Mouse (Mus musculus): ENCODE measurements around the gene Stac3. TPM values are rescaled to one million over a fixed set of nuclear protein-coding genes. Genes with fewer than 3 reads are reported as not detected.

Stac3 gene
- total and polyA plus RNA-seq, 2 experiments: 0.37 to 0.49 TPM

DNA sequence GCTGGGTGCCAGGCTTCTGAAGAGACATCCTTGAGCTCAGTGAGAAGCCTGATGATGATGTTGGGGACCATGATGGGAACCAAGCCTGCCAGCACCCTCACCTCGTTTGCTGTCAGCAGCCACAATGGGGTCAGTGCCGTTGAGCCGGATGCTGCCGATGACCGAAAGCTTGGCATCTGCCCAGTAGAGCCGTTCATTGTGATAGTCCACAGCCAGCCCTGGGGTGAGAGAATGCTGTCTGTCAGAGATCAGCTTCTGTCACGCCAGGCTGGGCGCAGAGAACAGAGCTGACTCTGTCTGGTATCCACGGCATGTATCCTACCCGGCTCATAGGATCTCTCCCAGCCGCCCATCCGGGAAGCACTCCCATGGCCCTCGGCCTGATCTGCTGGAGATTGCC, 40.6 kb downstream of the Stac3 start:
- DNase-seq (ENCODE audit: extremely low read depth, low read depth, low spot score): no peak
- Histone ChIP-seq H3K9ac (ENCODE audit: low read depth, low read length) (no peak overlapping the region), H3K36me3 (ENCODE audit: control insufficient read depth, insufficient read depth, low read length) (peaks cover 62% of the 10 kb centered on the region), H3K79me2 (ENCODE audit: control insufficient read depth, insufficient read depth, low read length) (no peaks in the 10 kb centered on the region), H3K4me1 (ENCODE audit: control insufficient read depth, insufficient read depth, low read length) (no peaks in the 10 kb centered on the region), H3K27me3 (ENCODE audit: control insufficient read depth, insufficient read depth, low read length) (no peaks in the 10 kb centered on the region), H3K4me3 (ENCODE audit: insufficient read depth, low read depth, low read length) (no peak overlapping the region), H3K27ac (replicated peaks; ENCODE audit: insufficient read depth, low read depth, low read length) (no peak overlapping the region)
- WGBS: 71% methylated on average over 13 of the region's 13 CpGs
- TF ChIP-seq POLR2A (IDR thresholded peaks at IDR 0.05; ENCODE audit: extremely low read depth, insufficient read depth, low read length): no peak
- TF ChIP-seq CTCF (IDR thresholded peaks at IDR 0.05; ENCODE audit: low read depth, low read length): no peak

DNA sequence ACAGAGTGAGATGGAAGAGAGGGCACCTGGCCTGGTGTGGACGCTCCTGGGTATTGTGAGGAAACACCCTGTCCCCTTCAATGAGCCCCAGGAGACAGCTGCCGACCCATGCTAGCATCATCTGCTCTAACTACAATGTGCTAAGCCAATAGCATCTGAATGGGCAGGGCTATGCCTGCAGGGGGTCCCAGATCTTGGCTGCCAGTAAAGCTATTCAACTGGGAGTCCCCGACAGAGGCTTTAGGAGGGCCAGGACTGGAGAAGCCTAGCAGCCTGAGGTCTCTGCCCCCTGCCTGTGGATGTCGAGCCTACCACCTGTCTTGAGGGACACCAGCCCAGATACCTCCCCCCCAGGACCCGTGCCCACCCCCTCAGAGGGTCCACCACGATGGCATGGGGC, 41.2 kb downstream of the Stac3 start:
- Histone ChIP-seq H3K27ac (replicated peaks; ENCODE audit: insufficient read depth, low read depth, low read length) (no peak overlapping the region), H3K36me3 (ENCODE audit: control insufficient read depth, insufficient read depth, low read length) (peaks cover 67% of the 10 kb centered on the region), H3K27me3 (ENCODE audit: control insufficient read depth, insufficient read depth, low read length) (no peaks in the 10 kb centered on the region), H3K4me3 (ENCODE audit: insufficient read depth, low read depth, low read length) (no peak overlapping the region), H3K4me1 (ENCODE audit: control insufficient read depth, insufficient read depth, low read length) (no peaks in the 10 kb centered on the region), H3K79me2 (ENCODE audit: control insufficient read depth, insufficient read depth, low read length) (no peaks in the 10 kb centered on the region), H3K9ac (ENCODE audit: low read depth, low read length) (no peak overlapping the region)
- WGBS: 74% methylated on average over 6 of the region's 6 CpGs
- no peak for DNase-seq (ENCODE audit: extremely low read depth, low read depth, low spot score)
- TF ChIP-seq POLR2A (IDR thresholded peaks at IDR 0.05; ENCODE audit: extremely low read depth, insufficient read depth, low read length) (no peak), CTCF (IDR thresholded peaks at IDR 0.05; ENCODE audit: low read depth, low read length) (no peak)

- no peak for DNase-seq (ENCODE audit: extremely low read depth, low read depth, low spot score)
- Histone ChIP-seq H3K79me2 (ENCODE audit: control insufficient read depth, insufficient read depth, low read length) (no peaks in the 10 kb centered on the region), H3K36me3 (ENCODE audit: control insufficient read depth, insufficient read depth, low read length) (peaks cover 72% of the 10 kb centered on the region), H3K9ac (ENCODE audit: low read depth, low read length) (no peak overlapping the region), H3K4me3 (ENCODE audit: insufficient read depth, low read depth, low read length) (no peak overlapping the region), H3K4me1 (ENCODE audit: control insufficient read depth, insufficient read depth, low read length) (no peaks in the 10 kb centered on the region), H3K27me3 (ENCODE audit: control insufficient read depth, insufficient read depth, low read length) (no peaks in the 10 kb centered on the region), H3K27ac (replicated peaks; ENCODE audit: insufficient read depth, low read depth, low read length) (no peak overlapping the region)
- no peak for TF ChIP-seq POLR2A (IDR thresholded peaks at IDR 0.05; ENCODE audit: extremely low read depth, insufficient read depth, low read length)
- no peak for TF ChIP-seq CTCF (IDR thresholded peaks at IDR 0.05; ENCODE audit: low read depth, low read length)
- 45% methylated on average over 3 of the region's 3 CpGs for WGBS
Measured at GRCm38 (mm10) chr10:127543916-127544315, 42.4 kb downstream of the Stac3 start.

- Histone ChIP-seq H3K27ac (replicated peaks; ENCODE audit: insufficient read depth, low read depth, low read length) (no peak overlapping the region), H3K4me1 (ENCODE audit: control insufficient read depth, insufficient read depth, low read length) (no peaks in the 10 kb centered on the region), H3K4me3 (ENCODE audit: insufficient read depth, low read depth, low read length) (no peak overlapping the region), H3K27me3 (ENCODE audit: control insufficient read depth, insufficient read depth, low read length) (no peaks in the 10 kb centered on the region), H3K36me3 (ENCODE audit: control insufficient read depth, insufficient read depth, low read length) (peaks cover 73% of the 10 kb centered on the region), H3K9ac (ENCODE audit: low read depth, low read length) (no peak overlapping the region), H3K79me2 (ENCODE audit: control insufficient read depth, insufficient read depth, low read length) (no peaks in the 10 kb centered on the region)
- no peak for TF ChIP-seq POLR2A (IDR thresholded peaks at IDR 0.05; ENCODE audit: extremely low read depth, insufficient read depth, low read length)
- no peak for TF ChIP-seq CTCF (IDR thresholded peaks at IDR 0.05; ENCODE audit: low read depth, low read length)
- WGBS: 92% methylated on average over 20 of the region's 20 CpGs
- no peak for DNase-seq (ENCODE audit: extremely low read depth, low read depth, low spot score)
Measured at GRCm38 (mm10) chr10:127544375-127544774, 42.9 kb downstream of the Stac3 start.

- peaks cover 66% of the 10 kb centered on the region for H3K36me3 ChIP-seq (ENCODE audit: control insufficient read depth, insufficient read depth, low read length)
- no peak overlapping the region for H3K9ac ChIP-seq (ENCODE audit: low read depth, low read length)
Measured at GRCm38 (mm10) chr10:127546505-127546904, 45.0 kb downstream of the Stac3 start.

DNA sequence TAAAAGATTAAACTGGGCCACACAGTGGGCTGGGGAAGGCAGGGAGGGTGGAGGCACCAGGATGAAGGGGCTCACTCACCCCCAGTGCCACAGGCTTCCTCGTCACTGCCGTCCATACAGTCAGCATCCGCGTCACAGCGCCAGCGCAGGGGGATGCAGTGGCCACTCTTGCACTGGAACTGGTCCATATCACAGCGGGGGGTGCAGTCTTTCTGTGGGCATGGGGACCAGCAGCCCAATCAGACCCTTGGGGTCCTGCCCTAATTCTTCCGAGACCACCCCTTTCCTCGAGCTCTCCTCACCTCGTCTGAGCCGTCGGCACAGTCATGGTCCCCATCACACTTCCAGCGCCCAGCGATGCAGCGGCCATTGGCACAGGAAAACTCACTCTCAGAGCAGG, 46.8 kb downstream of the Stac3 start:
- Histone ChIP-seq H3K4me3 (ENCODE audit: insufficient read depth, low read depth, low read length) (no peak overlapping the region), H3K36me3 (ENCODE audit: control insufficient read depth, insufficient read depth, low read length) (peaks cover 69% of the 10 kb centered on the region), H3K9ac (ENCODE audit: low read depth, low read length) (no peak overlapping the region), H3K27me3 (ENCODE audit: control insufficient read depth, insufficient read depth, low read length) (no peaks in the 10 kb centered on the region), H3K27ac (replicated peaks; ENCODE audit: insufficient read depth, low read depth, low read length) (no peak overlapping the region), H3K4me1 (ENCODE audit: control insufficient read depth, insufficient read depth, low read length) (no peaks in the 10 kb centered on the region), H3K79me2 (ENCODE audit: control insufficient read depth, insufficient read depth, low read length) (no peaks in the 10 kb centered on the region)
- 96% methylated on average over 15 of the region's 15 CpGs for WGBS
- TF ChIP-seq POLR2A (IDR thresholded peaks at IDR 0.05; ENCODE audit: extremely low read depth, insufficient read depth, low read length) (no peak), CTCF (IDR thresholded peaks at IDR 0.05; ENCODE audit: low read depth, low read length) (no peak)
- DNase-seq (ENCODE audit: extremely low read depth, low read depth, low spot score): no peak

More at GRCm38 (mm10) chr10:127546505-127546904, 45.0 kb downstream of the Stac3 start:
- 86% methylated on average over 7 of the region's 7 CpGs for WGBS
- no peaks in the 10 kb centered on the region for H3K4me1 ChIP-seq (ENCODE audit: control insufficient read depth, insufficient read depth, low read length)
- no peak for DNase-seq (ENCODE audit: extremely low read depth, low read depth, low spot score)
- no peak for TF ChIP-seq CTCF (IDR thresholded peaks at IDR 0.05; ENCODE audit: low read depth, low read length)
- TF ChIP-seq POLR2A (IDR thresholded peaks at IDR 0.05; ENCODE audit: extremely low read depth, insufficient read depth, low read length): no peak
- H3K79me2 ChIP-seq (ENCODE audit: control insufficient read depth, insufficient read depth, low read length): no peaks in the 10 kb centered on the region
- H3K27me3 ChIP-seq (ENCODE audit: control insufficient read depth, insufficient read depth, low read length): no peaks in the 10 kb centered on the region
- no peak overlapping the region for H3K27ac ChIP-seq (replicated peaks; ENCODE audit: insufficient read depth, low read depth, low read length)
- no peak overlapping the region for H3K4me3 ChIP-seq (ENCODE audit: insufficient read depth, low read depth, low read length)

All from liver, adult 2 months (tissue).